Mouse (Mus musculus): ENCODE measurements around the gene Hoxa11.

DNA sequence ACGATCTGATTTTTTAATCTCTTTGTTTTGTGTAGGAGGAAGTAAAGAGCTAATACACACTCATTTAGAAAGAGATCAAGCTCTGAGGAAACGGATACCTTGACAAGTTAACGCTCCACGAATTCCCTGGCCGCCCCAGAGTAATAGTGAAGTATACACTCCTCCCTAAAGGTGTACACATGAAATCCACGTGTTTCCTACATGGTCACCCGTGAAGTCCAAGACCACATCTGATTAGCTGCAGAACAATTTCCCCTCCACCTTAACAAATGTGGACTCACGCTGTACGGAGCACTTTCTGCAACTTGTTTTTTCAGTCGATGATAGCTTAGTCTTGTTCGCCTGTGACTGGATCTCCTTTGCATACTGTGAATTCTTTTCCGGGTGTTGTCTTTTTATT, 44.6 kb upstream of the Hoxa11 start:
- TF ChIP-seq ZC3H11A (IDR thresholded peaks at IDR 0.05; ENCODE audit: borderline replicate concordance, low read depth, low read length) (no peak), HCFC1 (IDR thresholded peaks at IDR 0.05; ENCODE audit: borderline replicate concordance, insufficient read depth, low read length) (no peak), CHD2 (IDR thresholded peaks at IDR 0.05; ENCODE audit: low read depth, low read length) (no peak), ZNF384 (IDR thresholded peaks at IDR 0.05; ENCODE audit: low read depth, low read length) (no peak), MAFK (IDR thresholded peaks at IDR 0.05; ENCODE audit: insufficient read depth, low read depth, low read length) (no peak)
